Mouse (Mus musculus) lung, embryonic 16.5 days (tissue): ENCODE results near the gene Mlana. TPM values are rescaled to one million over a fixed set of nuclear protein-coding genes. Genes with fewer than 3 reads are reported as not detected.

Experiments used
- ATAC-seq: fragments of 200-750 bp; cut with Nextera tagmentation; 2 replicates; pipeline ENCODE4 v1.8.0; 2017; ENCODE audit warnings: low read depth, mild to moderate bottlenecking, moderate library complexity
- H3K27ac ChIP-seq: fragments of 300-500 bp; sonication (generic); 2 replicates; pipeline ENCODE4 v1.5.1; 2014; ENCODE audit warnings: mild to moderate bottlenecking, control low read depth, low read length
- H3K27me3 ChIP-seq: fragments of 300-500 bp; sonication (generic); 2 replicates; pipeline ENCODE4 v1.6.1; 2014; ENCODE audit warnings: low read depth, low read length, mixed read lengths; ENCODE audit not compliant: control insufficient read depth, insufficient read depth
- H3K36me3 ChIP-seq: fragments of 300-500 bp; sonication (generic); 2 replicates; pipeline ENCODE4 v1.6.1; 2014; ENCODE audit warnings: low read length; ENCODE audit not compliant: control insufficient read depth, insufficient read depth
- H3K4me1 ChIP-seq: fragments of 300-500 bp; sonication (generic); replicated peaks from 2 replicates; pipeline ENCODE4 v1.6.1; 2014; ENCODE audit warnings: low read length, mixed read lengths; ENCODE audit not compliant: control insufficient read depth, insufficient read depth
- H3K4me2 ChIP-seq: fragments of 300-500 bp; sonication (generic); 2 replicates; pipeline ENCODE4 v1.6.1; 2014; ENCODE audit warnings: low read depth, low read length, control low read depth
- H3K4me3 ChIP-seq: fragments of 300-500 bp; sonication (generic); 2 replicates; pipeline ENCODE4 v1.5.1; 2014; ENCODE audit warnings: mild to moderate bottlenecking, low read length, control low read depth
- H3K9ac ChIP-seq: fragments of 300-500 bp; sonication (generic); 2 replicates; pipeline ENCODE4 v1.6.1; 2014; ENCODE audit warnings: low read length, control low read depth
- H3K9me3 ChIP-seq: fragments of 300-500 bp; sonication (generic); 2 replicates; pipeline ENCODE4 v1.6.1; 2016; ENCODE audit warnings: low read length; ENCODE audit not compliant: control insufficient read depth
- WGBS: fragments of 180-500 bp; shearing (Covaris S2); extraction: QIAGEN DNeasy Blood & Tissue Kit; methylation state at CpG from one replicate; pipeline ENCODE4 v1.1.7; 2014; 5-methylcytosine and 5-hydroxymethylcytosine counted together
- polyA plus RNA-seq: library from polyadenylated mRNA; unstranded; fragments of >200 nt; fragmentation: Nextera tagmentation; extraction: Ambion mirVana; gene quantifications from 2 replicates; pipeline ENCODE4 v1.2.1, GENCODE M21; 2015

The Mlana gene
- polyA plus RNA-seq, 1 experiment from 2014 or later: not detected

GRCm38 (mm10) chr19:29709461-29709860, 11.8 kb downstream of the Mlana start:
- H3K4me3 ChIP-seq: no peak overlapping the region
- H3K4me2 ChIP-seq: no peak overlapping the region
- no peak overlapping the region for H3K27ac ChIP-seq
- no peak for ATAC-seq
- H3K9ac ChIP-seq: no peak overlapping the region
- H3K4me1 ChIP-seq: no peaks in the 10 kb centered on the region
- no peaks in the 10 kb centered on the region; the same call in 1 of the 2 replicates for H3K27me3 ChIP-seq
- no peaks in the 10 kb centered on the region for H3K36me3 ChIP-seq
- H3K9me3 ChIP-seq: no peaks in the 10 kb centered on the region
- WGBS: 68% methylated on average over 3 of the region's 3 CpGs

- Histone ChIP-seq H3K36me3 (peaks cover 22% of the 10 kb centered on the region), H3K4me2 (no peak overlapping the region), H3K9me3 (no peaks in the 10 kb centered on the region), H3K27ac (no peak overlapping the region), H3K27me3 (no peaks in the 10 kb centered on the region), H3K4me3 (no peak overlapping the region), H3K4me1 (no peaks in the 10 kb centered on the region), H3K9ac (no peak overlapping the region)
- ATAC-seq: no peak
- 84% methylated on average over 4 of the region's 4 CpGs for WGBS
These were observed 15.8 kb downstream of the Mlana start for GRCm38 (mm10) chr19:29713451-29713850.

DNA sequence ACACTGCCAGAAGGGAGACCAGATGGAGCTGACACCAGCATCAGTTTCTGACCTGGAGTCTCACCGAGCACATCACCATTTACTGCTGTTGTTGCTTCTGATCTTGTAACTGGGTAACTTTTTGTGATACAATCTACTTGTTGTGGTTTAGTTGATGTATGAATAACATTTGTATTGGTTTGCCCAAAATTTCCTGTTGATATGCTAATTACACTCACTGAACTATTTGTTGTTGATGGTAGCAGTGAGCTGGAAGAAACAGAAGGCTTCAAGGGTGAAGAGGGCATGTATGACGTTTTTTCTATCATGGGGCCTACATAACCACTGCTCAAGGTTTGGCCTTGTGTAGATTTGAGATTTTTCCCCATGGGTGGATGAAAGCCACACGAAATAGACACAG, 20.2 kb downstream of the Mlana start:
- H3K4me2 ChIP-seq: no peak overlapping the region
- H3K4me3 ChIP-seq: no peak overlapping the region
- no peaks in the 10 kb centered on the region for H3K27me3 ChIP-seq
- H3K27ac ChIP-seq: no peak overlapping the region
- H3K9me3 ChIP-seq: no peaks in the 10 kb centered on the region
- peaks cover 27% of the 10 kb centered on the region for H3K36me3 ChIP-seq
- ATAC-seq: no peak
- 87% methylated on average over 3 of the region's 3 CpGs for WGBS
- H3K4me1 ChIP-seq: no peaks in the 10 kb centered on the region
- no peak overlapping the region for H3K9ac ChIP-seq

DNA sequence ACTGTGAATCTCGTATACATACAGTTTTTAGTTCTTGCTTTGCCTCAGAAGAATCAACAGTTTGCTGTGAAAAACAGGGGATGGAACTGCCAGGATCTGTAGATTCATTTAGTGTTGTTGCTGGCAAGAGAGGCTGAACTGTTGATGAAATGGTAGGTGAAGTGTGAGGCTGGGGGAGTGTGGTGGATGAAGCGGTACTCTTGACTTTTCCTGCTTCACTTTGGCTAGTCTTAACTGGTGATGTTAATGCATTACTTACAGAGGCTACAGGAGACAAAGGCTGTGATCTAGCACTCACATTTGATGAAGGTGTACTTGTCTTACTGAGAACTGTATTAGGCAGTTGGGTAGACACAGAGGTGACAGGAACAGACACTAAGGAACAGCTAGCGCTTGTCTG, 20.9 kb downstream of the Mlana start:
- Histone ChIP-seq H3K4me1 (no peaks in the 10 kb centered on the region), H3K9me3 (no peaks in the 10 kb centered on the region), H3K27ac (no peak overlapping the region), H3K36me3 (peaks cover 27% of the 10 kb centered on the region), H3K9ac (no peak overlapping the region), H3K27me3 (no peaks in the 10 kb centered on the region), H3K4me3 (no peak overlapping the region), H3K4me2 (no peak overlapping the region)
- WGBS: 97% methylated on average over 3 of the region's 3 CpGs
- no peak for ATAC-seq

DNA sequence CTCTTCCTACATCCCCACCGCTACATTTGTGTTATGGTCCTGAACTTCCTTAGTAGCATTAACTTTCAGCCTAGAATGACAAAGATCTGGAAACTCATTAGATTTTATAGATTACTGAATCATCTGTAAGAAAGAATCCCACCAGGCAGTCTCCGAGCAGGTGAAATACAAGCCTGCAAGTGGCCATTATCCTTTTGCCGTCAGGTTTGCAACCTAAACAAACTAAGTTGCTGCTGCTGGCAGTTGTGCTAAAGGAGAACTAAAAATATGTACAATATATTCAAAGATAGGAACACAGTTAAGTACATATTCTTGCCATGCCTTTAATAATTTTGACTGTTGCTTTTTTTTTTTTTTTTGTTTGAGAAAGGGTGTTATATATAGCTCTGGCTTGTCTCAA, 37.8 kb downstream of the Mlana start:
- no peak overlapping the region for H3K27ac ChIP-seq
- no peak overlapping the region for H3K9ac ChIP-seq
- H3K36me3 ChIP-seq: no peaks in the 10 kb centered on the region
- H3K4me2 ChIP-seq: no peak overlapping the region
- H3K9me3 ChIP-seq: no peaks in the 10 kb centered on the region
- no peak for ATAC-seq
- no peaks in the 10 kb centered on the region for H3K4me1 ChIP-seq
- no peaks in the 10 kb centered on the region for H3K27me3 ChIP-seq
- no peak overlapping the region for H3K4me3 ChIP-seq
- 84% methylated on average over 3 of the region's 3 CpGs for WGBS

DNA sequence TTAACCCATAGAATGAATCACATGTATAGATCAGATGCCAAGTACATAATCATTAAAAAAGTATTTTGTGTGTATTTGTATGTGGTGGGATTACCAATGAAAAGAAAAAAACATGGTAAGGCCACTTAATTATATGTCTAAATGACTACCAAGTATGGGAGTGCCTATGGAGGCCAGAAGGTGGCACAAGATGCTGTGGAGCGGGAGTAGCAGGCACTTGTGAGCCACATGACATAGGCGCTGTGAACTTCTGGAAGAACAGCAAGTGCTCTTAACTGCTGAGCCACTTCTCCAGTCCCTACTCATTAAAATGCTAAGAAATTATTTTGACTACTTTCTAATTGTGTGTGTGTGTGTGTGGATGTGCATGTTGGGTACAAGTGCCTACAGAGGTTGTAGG, 42.0 kb downstream of the Mlana start:
- Histone ChIP-seq H3K27me3 (no peaks in the 10 kb centered on the region), H3K36me3 (no peaks in the 10 kb centered on the region), H3K4me1 (no peaks in the 10 kb centered on the region), H3K9me3 (no peaks in the 10 kb centered on the region), H3K4me3 (no peak overlapping the region), H3K27ac (no peak overlapping the region), H3K9ac (no peak overlapping the region), H3K4me2 (no peak overlapping the region)
- 79% methylated on average over 2 of the region's 2 CpGs for WGBS
- ATAC-seq: no peak

GRCm38 (mm10) chr19:29740661-29741060, 43.0 kb downstream of the Mlana start:
- Histone ChIP-seq H3K27ac (no peak overlapping the region), H3K27me3 (no peaks in the 10 kb centered on the region), H3K4me3 (no peak overlapping the region), H3K36me3 (no peaks in the 10 kb centered on the region), H3K4me1 (no peaks in the 10 kb centered on the region), H3K9me3 (no peaks in the 10 kb centered on the region), H3K9ac (no peak overlapping the region), H3K4me2 (no peak overlapping the region)
- no peak for ATAC-seq
- 90% methylated on average over 1 of the region's 1 CpGs for WGBS

DNA sequence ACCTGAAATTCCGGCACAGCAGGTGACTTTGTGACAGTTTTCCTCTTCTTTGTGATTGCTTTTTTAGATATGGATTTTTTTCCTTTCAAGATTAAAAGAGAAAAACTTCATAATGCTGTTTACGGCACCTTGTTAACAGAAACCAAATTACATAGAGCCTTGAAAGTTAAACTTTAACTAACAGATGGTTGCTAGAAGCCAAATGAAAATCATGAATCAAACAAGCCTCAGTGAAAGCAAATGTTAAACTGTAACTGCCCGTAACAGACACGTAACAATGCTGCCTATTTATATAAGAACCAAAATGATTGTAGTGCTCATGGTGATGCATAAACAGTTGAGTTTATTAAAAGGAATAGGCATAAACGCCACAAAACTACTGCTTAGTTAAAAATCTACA, 45.9 kb downstream of the Mlana start:
- H3K27me3 ChIP-seq: no peaks in the 10 kb centered on the region
- no peaks in the 10 kb centered on the region for H3K9me3 ChIP-seq
- 0 out of 2 replicates have a peak, but pooled peaks cover 2% of the 10 kb centered on the region for H3K36me3 ChIP-seq
- no peak overlapping the region for H3K4me2 ChIP-seq
- H3K27ac ChIP-seq: no peak overlapping the region
- WGBS: 81% methylated on average over 5 of the region's 5 CpGs
- no peak overlapping the region for H3K4me3 ChIP-seq
- no peak for ATAC-seq
- H3K4me1 ChIP-seq: no peaks in the 10 kb centered on the region
- H3K9ac ChIP-seq: no peak overlapping the region

DNA sequence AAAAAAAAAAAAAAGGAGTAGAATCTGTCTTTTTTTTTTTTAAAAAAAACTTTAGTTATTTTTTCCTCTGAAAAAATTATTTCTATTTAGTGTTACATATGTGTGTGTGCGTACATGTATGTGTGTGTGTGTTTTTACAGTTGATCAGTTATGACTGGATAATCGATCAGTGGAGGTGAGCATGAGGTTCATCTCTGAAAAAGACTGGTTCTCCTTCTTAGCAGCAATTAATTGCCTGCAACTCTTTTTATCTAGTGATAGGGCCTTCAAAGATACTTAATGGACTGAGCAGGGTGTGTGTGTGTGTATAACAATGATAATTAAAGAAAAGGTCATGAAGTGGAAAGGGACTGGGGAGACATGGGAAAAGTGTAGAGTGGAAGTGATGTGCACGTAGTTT, 53.4 kb downstream of the Mlana start:
- Histone ChIP-seq H3K27ac (no peak overlapping the region), H3K36me3 (0 out of 2 replicates have a peak, but pooled peaks cover 4% of the 10 kb centered on the region), H3K4me3 (no peak overlapping the region), H3K27me3 (no peaks in the 10 kb centered on the region), H3K9me3 (no peaks in the 10 kb centered on the region), H3K4me2 (no peak overlapping the region), H3K4me1 (no peaks in the 10 kb centered on the region), H3K9ac (no peak overlapping the region)
- no peak for ATAC-seq
- WGBS: 93% methylated on average over 3 of the region's 3 CpGs

DNA sequence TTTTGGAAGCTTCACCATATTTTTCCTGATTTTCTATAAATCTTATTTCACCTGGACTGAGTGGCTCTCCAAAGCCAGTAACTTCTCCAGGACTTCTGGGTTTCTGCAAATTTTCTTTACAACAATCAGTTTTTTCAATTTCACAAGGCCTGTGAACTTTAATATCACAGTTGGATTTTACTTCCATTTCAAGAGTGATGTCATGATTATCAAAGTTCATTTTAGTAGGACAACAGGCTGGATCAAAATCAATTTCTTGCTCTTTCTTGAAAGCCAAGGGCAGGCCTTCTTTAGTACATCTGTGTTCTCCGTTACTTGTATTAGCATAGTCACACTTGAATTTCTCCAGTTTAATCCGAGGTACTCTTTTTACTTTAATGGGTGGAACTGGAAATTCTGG, 56.3 kb downstream of the Mlana start:
- Histone ChIP-seq H3K9me3 (no peaks in the 10 kb centered on the region), H3K27me3 (no peaks in the 10 kb centered on the region), H3K4me3 (no peak overlapping the region), H3K4me2 (no peak overlapping the region), H3K9ac (no peak overlapping the region), H3K4me1 (no peaks in the 10 kb centered on the region), H3K27ac (no peak overlapping the region), H3K36me3 (0 out of 2 replicates have a peak, but pooled peaks cover 2% of the 10 kb centered on the region)
- no peak for ATAC-seq
- 87% methylated on average over 2 of the region's 2 CpGs for WGBS
